Comparison of ENCODE assay signal across 11 mouse cellular contexts in the genomic region with DNA sequence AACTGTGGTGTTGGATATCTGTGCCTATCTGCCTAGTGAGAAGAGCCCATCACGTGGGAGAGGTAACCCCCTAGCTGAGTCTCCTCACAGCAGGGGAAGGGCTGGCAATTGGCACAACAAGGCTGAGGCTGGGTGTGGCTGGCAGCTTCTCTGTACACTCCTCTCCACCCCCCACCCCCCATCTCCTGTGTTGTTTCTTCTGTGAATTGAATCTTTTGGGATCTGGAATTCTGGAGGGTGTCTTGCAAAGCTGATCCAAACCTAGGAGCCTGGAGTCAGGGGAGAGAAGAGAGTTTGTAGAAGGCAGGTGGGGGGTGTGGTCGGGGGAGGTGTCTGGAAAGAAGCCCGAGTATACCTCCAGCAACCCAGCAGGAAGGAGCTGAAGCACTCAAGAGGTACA.
"Had no signal": no experiment of that assay in that cellular context is flagged by ENCODE, and none has a peak within 500 bp of the region (broad histone marks: within the 10 kb centered on the region; RNA-seq: fewer than 3 reads in every experiment).

No protein-coding gene starts in this region.

- H3K4me3 ChIP-seq: left cerebral cortex, adult 2 months; limb, embryonic 15.5 days; liver, embryonic 12.5 days; midbrain, embryonic 10.5 days; neural tube, embryonic 12.5 days had no signal

- H3K27ac ChIP-seq: left cerebral cortex, adult 2 months; limb, embryonic 15.5 days; liver, embryonic 12.5 days; midbrain, embryonic 10.5 days; neural tube, embryonic 12.5 days had no signal

- H3K27me3 ChIP-seq: limb, embryonic 15.5 days; liver, embryonic 12.5 days; neural tube, embryonic 12.5 days had no signal

- H3K36me3 ChIP-seq: limb, embryonic 15.5 days; liver, embryonic 12.5 days; midbrain, embryonic 10.5 days; neural tube, embryonic 12.5 days had no signal

- H3K9me3 ChIP-seq: limb, embryonic 15.5 days; liver, embryonic 12.5 days; midbrain, embryonic 10.5 days; neural tube, embryonic 12.5 days had no signal

- DNase-seq: kidney, postnatal 25 days; lung, embryonic 14.5 days; lung, postnatal 10 days; lung, postnatal 4 days; midbrain, embryonic 14.5 days; thymus, postnatal 36 days had no signal

- ATAC-seq: liver, embryonic 12.5 days had no signal

- H3K4me2 ChIP-seq: limb, embryonic 15.5 days; liver, embryonic 12.5 days; lung, embryonic 14.5 days; neural tube, embryonic 12.5 days had no signal

- H3K9ac ChIP-seq: limb, embryonic 15.5 days; liver, embryonic 12.5 days; lung, embryonic 14.5 days; neural tube, embryonic 12.5 days had no signal

- H3K4me1 ChIP-seq: liver, embryonic 12.5 days; neural tube, embryonic 12.5 days had no signal
